Mouse (Mus musculus): ENCODE data around the gene Wdtc1.

GRCm38 (mm10) chr4:133292901-133293843, 60.1 kb downstream of the Wdtc1 start:
- TF ChIP-seq CTCF (IDR thresholded peaks at IDR 0.05 in 2 of 3, conservative IDR thresholded peaks at IDR 0.05 in 1 of 3; ENCODE audit: control insufficient read depth in 1 of 3, insufficient read depth in 1 of 3, low read depth in 2 of 3, low read length in 3 of 3, poor library complexity in 1 of 3, severe bottlenecking in 1 of 3) (no peak), POLR2A (IDR thresholded peaks at IDR 0.05; ENCODE audit: control insufficient read depth in 1 of 2, insufficient read depth in 1 of 2, low read depth in 1 of 2, low read length in 2 of 2, poor library complexity in 1 of 2) (no peak), GATA1 (IDR thresholded peaks at IDR 0.05; ENCODE audit: low read depth, low read length) (no peak)

Data from MEL (cell line).